13 mouse cellular contexts compared by ENCODE assay signal in the genomic region with DNA sequence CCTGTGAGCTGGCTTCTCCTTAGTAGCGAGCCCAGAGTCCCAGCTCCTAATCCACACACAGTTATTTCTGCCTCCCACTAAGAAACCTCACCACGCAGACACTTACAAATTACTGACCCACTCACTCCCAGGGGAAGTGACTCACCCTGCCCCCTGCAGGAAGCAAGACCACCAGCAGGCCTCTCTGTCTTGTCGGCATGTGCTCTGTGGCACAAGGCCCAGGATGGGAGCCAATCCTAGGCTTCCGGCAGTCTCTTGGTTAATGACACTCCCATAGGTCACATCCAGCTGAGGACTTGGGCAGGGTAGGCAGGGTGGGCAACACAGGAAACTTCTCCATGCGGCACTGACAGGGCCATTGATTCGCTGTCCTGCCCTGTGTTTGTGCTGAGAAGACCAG. TPM values are rescaled to one million over a fixed set of nuclear protein-coding genes. Genes with fewer than 3 reads are reported as not detected.
DNase-seq lines count a peak whose midpoint lies in the region; ATAC-seq and TF ChIP-seq lines count a peak whose summit lies in the region.
"Had no signal": no experiment of that assay in that cellular context is flagged by ENCODE, and none has a peak within 500 bp of the region (broad histone marks: within the 10 kb centered on the region; RNA-seq: fewer than 3 reads in every experiment).

No protein-coding gene starts in this region.

- H3K4me2 ChIP-seq in heart, postnatal 0 days (ENCODE audit: low read depth, low read length), result no peak overlapping the region
- H3K4me2 ChIP-seq: heart, embryonic 13.5 days had no signal

- peak; percentile 49 for ATAC-seq in heart, postnatal 0 days (ENCODE audit: insufficient read depth, low read depth)
- ATAC-seq: forebrain, embryonic 14.5 days had no signal

- DNase-seq in heart, postnatal 0 days (ENCODE audit: low spot score), result no peak
- no peak for DNase-seq in heart, adult 8-10 months (ENCODE audit: low spot score)
- DNase-seq in lung, adult 2 months, result no peak
- DNase-seq in lung, adult 18-20 months, result no peak
- DNase-seq in MEL (ENCODE audit: low read depth, low spot score), result no peak
- DNase-seq in brain, embryonic 14.5 days (ENCODE audit: low read depth), result no peak
- no peak for DNase-seq in layer of hippocampus, adult 18-20 months (ENCODE audit: low spot score in 2 of 2)
- DNase-seq in urinary bladder, postnatal 14 days (ENCODE audit: low spot score), result no peak
- DNase-seq: cerebellum, adult 11 months had no signal

- no peaks in the 10 kb centered on the region for H3K27me3 ChIP-seq in heart, postnatal 0 days (ENCODE audit: control insufficient read depth, insufficient read depth, low read length)
- no peaks in the 10 kb centered on the region for H3K27me3 ChIP-seq in MEL (ENCODE audit: control insufficient read depth in 1 of 2, insufficient read depth in 2 of 2, low read length in 2 of 2)
- H3K27me3 ChIP-seq: heart, embryonic 13.5 days; megakaryocyte, embryonic 14.5 days had no signal

- H3K79me2 ChIP-seq in MEL (ENCODE audit: control insufficient read depth, insufficient read depth, low read length, poor library complexity), result peaks cover 2% of the 10 kb centered on the region; the same call in 1 of the 2 replicates

- no peak overlapping the region for H3K27ac ChIP-seq in heart, postnatal 0 days (ENCODE audit: low read depth)
- no peak overlapping the region for H3K27ac ChIP-seq in MEL (ENCODE audit: control insufficient read depth, low read depth, low read length)
- H3K27ac ChIP-seq: heart, embryonic 13.5 days had no signal

- peak; percentile 34 for TF ChIP-seq CTCF in heart, postnatal 0 days (IDR thresholded peaks at IDR 0.05; ENCODE audit: low read depth)
- 0 out of 2 replicates have a peak, but pooled peaks have one; percentile 6 for TF ChIP-seq CTCF in lung, adult 2 months (IDR thresholded peaks at IDR 0.05; ENCODE audit: insufficient read depth, low read length)
- TF ChIP-seq CTCF in MEL (IDR thresholded peaks at IDR 0.05 in 2 of 3, conservative IDR thresholded peaks at IDR 0.05 in 1 of 3; ENCODE audit: control insufficient read depth in 1 of 3, insufficient read depth in 1 of 3, low read depth in 2 of 3, low read length in 3 of 3, poor library complexity in 1 of 3, severe bottlenecking in 1 of 3), result peak in 2 of 3 experiments; percentile 16 to 19; a peak in 2 of 6 replicates
- TF ChIP-seq CTCF in brain, embryonic 14.5 days (IDR thresholded peaks at IDR 0.05; ENCODE audit: borderline replicate concordance, extremely low read depth, insufficient read depth, insufficient read length), result peak; percentile 37; the same call in 1 of the 2 replicates

- no peak for TF ChIP-seq POLR2A in lung, adult 2 months (IDR thresholded peaks at IDR 0.05; ENCODE audit: borderline replicate concordance, extremely low read depth, low read depth, low read length)
- no peak for TF ChIP-seq POLR2A in MEL (IDR thresholded peaks at IDR 0.05; ENCODE audit: control insufficient read depth in 1 of 2, insufficient read depth in 1 of 2, low read depth in 1 of 2, low read length in 2 of 2, poor library complexity in 1 of 2)
- TF ChIP-seq POLR2A in brain, embryonic 14.5 days (IDR thresholded peaks at IDR 0.05; ENCODE audit: borderline replicate concordance, extremely low read depth, insufficient read depth, insufficient read length, poor library complexity, severe bottlenecking), result no peak

- TF ChIP-seq RAD21 in MEL (IDR thresholded peaks at IDR 0.05; ENCODE audit: low read depth, low read length), result no peak

- no peak overlapping the region for H3K4me3 ChIP-seq in heart, postnatal 0 days (ENCODE audit: low read depth, low read length)
- no peak overlapping the region for H3K4me3 ChIP-seq in lung, adult 2 months (replicated peaks; ENCODE audit: extremely low read depth, low read depth, low read length)
- H3K4me3 ChIP-seq in MEL (ENCODE audit: control insufficient read depth in 1 of 2, insufficient read depth in 1 of 2, low read depth in 2 of 2, low read length in 2 of 2), result no peak overlapping the region
- H3K4me3 ChIP-seq: heart, embryonic 13.5 days; megakaryocyte, embryonic 14.5 days had no signal

- no peak overlapping the region for H3K9ac ChIP-seq in heart, postnatal 0 days (replicated peaks; ENCODE audit: low read depth, low read length)
- no peak overlapping the region for H3K9ac ChIP-seq in MEL (ENCODE audit: control insufficient read depth, low read depth, low read length, poor library complexity, severe bottlenecking)
- H3K9ac ChIP-seq: heart, embryonic 13.5 days had no signal

- TF ChIP-seq EP300 in heart, postnatal 0 days (IDR thresholded peaks at IDR 0.05; ENCODE audit: low read depth), result no peak
- TF ChIP-seq EP300 in MEL (IDR thresholded peaks at IDR 0.05; ENCODE audit: low read depth in 1 of 2, low read length in 2 of 2), result no peak

- WGBS in heart, postnatal 0 days, result 63% methylated on average over 6 of the region's 6 CpGs
- 57% methylated on average over 6 of the region's 6 CpGs for WGBS in lung, adult 2 months

- peaks cover 46% of the 10 kb centered on the region for H3K36me3 ChIP-seq in heart, postnatal 0 days (replicated peaks; ENCODE audit: control insufficient read depth, insufficient read depth, low read length)
- H3K36me3 ChIP-seq in MEL (ENCODE audit: control insufficient read depth in 1 of 2, insufficient read depth in 2 of 2, low read length in 2 of 2), result peaks cover 0 to 6% of the 10 kb centered on the region in 2 experiments; a peak in 3 of 4 replicates

- peaks cover 4% of the 10 kb centered on the region; the same call in 1 of the 2 replicates for H3K4me1 ChIP-seq in heart, postnatal 0 days (ENCODE audit: control insufficient read depth, insufficient read depth)
- H3K4me1 ChIP-seq in lung, adult 2 months (ENCODE audit: control insufficient read depth, insufficient read depth, low read length), result 0 out of 2 replicates have a peak, but pooled peaks cover 2% of the 10 kb centered on the region
- peaks cover 0 to under 1% of the 10 kb centered on the region in 2 experiments; a peak in 1 of 4 replicates for H3K4me1 ChIP-seq in MEL (ENCODE audit: control insufficient read depth in 1 of 2, insufficient read depth in 2 of 2, low read length in 2 of 2)

- H3K9me3 ChIP-seq in heart, postnatal 0 days (replicated peaks; ENCODE audit: control insufficient read depth, low read length), result no peaks in the 10 kb centered on the region
- no peaks in the 10 kb centered on the region for H3K9me3 ChIP-seq in MEL (replicated peaks; ENCODE audit: insufficient read depth, low read length)
- H3K9me3 ChIP-seq: heart, embryonic 13.5 days; megakaryocyte, embryonic 14.5 days had no signal

RNA-seq across cellular contexts. Expression of a gene that starts 11.9 kb away (rescaled TPM):
- total RNA-seq in heart, postnatal 0 days (2014; rRNA removed; ENCODE audit: low replicate concordance), result 11.1 and 13.4 TPM in 2 replicates
- 18.5 and 20.1 TPM in 2 replicates for polyA plus RNA-seq in heart, postnatal 0 days (2015; fragmentation: Nextera tagmentation; extraction: Ambion mirVana)
- total RNA-seq in heart, adult 8-10 months (2022), result 10 to 100 TPM in 2 of 4 experiments, 1 to 10 TPM in 2; 6.4 to 10.3 (median 9.9) TPM
- polyA plus RNA-seq in lung, adult 2 months (2012; rRNA removed), result 42.4 and 44.2 TPM in 2 replicates
- 20.6 and 21.5 TPM in 2 replicates for total RNA-seq in MEL (2012; rRNA removed)
- 10 to 100 TPM in 1 of 2 experiments, not detected in 1; 56.5 TPM for polyA plus RNA-seq in MEL (2012; ENCODE audit: insufficient read depth in 1 of 2, insufficient read length in 2 of 2, low read depth in 1 of 2, low replicate concordance in 2 of 2, missing spikeins in 1 of 2)
- 35.8 and 53.5 TPM in 2 replicates for polyA plus RNA-seq in brain, embryonic 14.5 days (2012; rRNA removed)
- total RNA-seq in layer of hippocampus, adult 18-20 months (2021), result 10 to 100 TPM; 66.6 to 67.1 TPM

RNA-seq across cellular contexts. Expression of a gene that starts 21.2 kb away (rescaled TPM):
- total RNA-seq in heart, postnatal 0 days (2014; rRNA removed; ENCODE audit: low replicate concordance), result 108 TPM in 2 replicates
- 56.7 and 59.7 TPM in 2 replicates for polyA plus RNA-seq in heart, postnatal 0 days (2015; fragmentation: Nextera tagmentation; extraction: Ambion mirVana)
- total RNA-seq in heart, adult 8-10 months (2022), result 10 to 100 TPM; 42.6 to 51.1 (median 46.9) TPM
- 57.9 and 73.2 TPM in 2 replicates for polyA plus RNA-seq in lung, adult 2 months (2012; rRNA removed)
- total RNA-seq in MEL (2012; rRNA removed), result 96.0 and 106 TPM in 2 replicates
- polyA plus RNA-seq in MEL (2012; ENCODE audit: insufficient read depth in 1 of 2, insufficient read length in 2 of 2, low read depth in 1 of 2, low replicate concordance in 2 of 2, missing spikeins in 1 of 2), result 100 to 1,000 TPM in 1 of 2 experiments, not detected in 1; 112 TPM
- 120 and 130 TPM in 2 replicates for polyA plus RNA-seq in brain, embryonic 14.5 days (2012; rRNA removed)
- total RNA-seq in layer of hippocampus, adult 18-20 months (2021), result 10 to 100 TPM; 42.1 to 44.6 TPM

RNA-seq across cellular contexts. Expression of a gene that starts 45.8 kb away (rescaled TPM):
- total RNA-seq in heart, postnatal 0 days (2014; rRNA removed; ENCODE audit: low replicate concordance), result 159 and 184 TPM in 2 replicates
- polyA plus RNA-seq in heart, postnatal 0 days (2015; fragmentation: Nextera tagmentation; extraction: Ambion mirVana), result 139 and 140 TPM in 2 replicates
- total RNA-seq in heart, adult 8-10 months (2022), result 100 to 1,000 TPM; 349 to 367 (median 360) TPM
- polyA plus RNA-seq in lung, adult 2 months (2012; rRNA removed), result 60.4 and 62.8 TPM in 2 replicates
- total RNA-seq in MEL (2012; rRNA removed), result 93.8 and 96.5 TPM in 2 replicates
- 100 to 1,000 TPM in 1 of 2 experiments, 10 to 100 TPM in 1; 97.0 to 258 TPM for polyA plus RNA-seq in MEL (2012; ENCODE audit: insufficient read depth in 1 of 2, insufficient read length in 2 of 2, low read depth in 1 of 2, low replicate concordance in 2 of 2, missing spikeins in 1 of 2)
- 263 and 287 TPM in 2 replicates for polyA plus RNA-seq in brain, embryonic 14.5 days (2012; rRNA removed)
- total RNA-seq in layer of hippocampus, adult 18-20 months (2021), result 100 to 1,000 TPM; 521 to 525 TPM

RNA-seq across cellular contexts. Expression of a gene that starts 56.3 kb away (rescaled TPM):
- total RNA-seq in heart, postnatal 0 days (2014; rRNA removed; ENCODE audit: low replicate concordance), result not detected in 2 replicates
- 0.03 TPM in 1 of 2 replicates, not detected in the other for polyA plus RNA-seq in heart, postnatal 0 days (2015; fragmentation: Nextera tagmentation; extraction: Ambion mirVana)
- total RNA-seq in heart, adult 8-10 months (2022), result under 1 TPM in 3 of 4 experiments, not detected in 1; 0.16 to 0.30 (median 0.23) TPM
- 1.1 TPM in 2 replicates for polyA plus RNA-seq in lung, adult 2 months (2012; rRNA removed)
- total RNA-seq in MEL (2012; rRNA removed), result not detected in 2 replicates
- under 1 TPM in 1 of 2 experiments, not detected in 1; 0.06 TPM for polyA plus RNA-seq in MEL (2012; ENCODE audit: insufficient read depth in 1 of 2, insufficient read length in 2 of 2, low read depth in 1 of 2, low replicate concordance in 2 of 2, missing spikeins in 1 of 2)
- polyA plus RNA-seq in brain, embryonic 14.5 days (2012; rRNA removed), result 16.3 and 28.0 TPM in 2 replicates
- total RNA-seq in layer of hippocampus, adult 18-20 months (2021), result 10 to 100 TPM in 1 of 2 experiments, 1 to 10 TPM in 1; 9.2 to 12.8 TPM

RNA-seq across cellular contexts. Expression of a gene that starts 57.6 kb away (rescaled TPM):
- total RNA-seq in heart, postnatal 0 days (2014; rRNA removed; ENCODE audit: low replicate concordance), result not detected in 2 replicates
- not detected in 2 replicates for polyA plus RNA-seq in heart, postnatal 0 days (2015; fragmentation: Nextera tagmentation; extraction: Ambion mirVana)
- under 1 TPM in 1 of 4 experiments, not detected in 3; 0.98 TPM for total RNA-seq in heart, adult 8-10 months (2022)
- not detected in 2 replicates for polyA plus RNA-seq in lung, adult 2 months (2012; rRNA removed)
- total RNA-seq in MEL (2012; rRNA removed), result not detected in 2 replicates
- polyA plus RNA-seq in MEL (2012; ENCODE audit: insufficient read depth in 1 of 2, insufficient read length in 2 of 2, low read depth in 1 of 2, low replicate concordance in 2 of 2, missing spikeins in 1 of 2), result 10 to 100 TPM in 1 of 2 experiments, not detected in 1; 37.3 TPM
- not detected in 2 replicates for polyA plus RNA-seq in brain, embryonic 14.5 days (2012; rRNA removed)
- total RNA-seq in layer of hippocampus, adult 18-20 months (2021), result 1 to 10 TPM in 1 of 2 experiments, not detected in 1; 1.9 TPM
- total RNA-seq: left cerebral cortex, postnatal 10 days had no signal
- polyA plus RNA-seq: forebrain, embryonic 14.5 days; heart, embryonic 13.5 days had no signal
